Mouse (Mus musculus) layer of hippocampus, postnatal 36 days (tissue): Measurements from ENCODE around the gene Iqce. TPM values are rescaled to one million over a fixed set of nuclear protein-coding genes. Genes with fewer than 3 reads are reported as not detected.

Experiments used
- DNase-seq, 2 experiments: peaks; one replicate each; pipeline ENCODE4 v3.0.0; 2022
- total RNA-seq, 2 experiments: library from RNA; stranded (reverse); gene quantifications; 2 replicates each; pipeline ENCODE4 v1.2.3; 2021

Gene Iqce
- total RNA-seq, 2 experiments from 2014 or later: 48.7 to 66.2 TPM

GRCm38 (mm10) chr5:140612191-140612590 is 90.0 kb downstream of the Iqce start:
- no peak for DNase-seq

Other genes with a start within 250 kb of the Iqce start
- 10 to 100 TPM; 18.9 to 19.2 TPM for gene Chst12, start 196.8 kb downstream of the Iqce start, total RNA-seq
- under 1 TPM in 1 of 2 experiments, not detected in 1; 0.62 TPM for gene Grifin, start 137.3 kb downstream of the Iqce start, total RNA-seq
- 10 to 100 TPM; 20.3 to 30.8 TPM for gene Lfng, start 95.1 kb downstream of the Iqce start, total RNA-seq
- gene Ttyh3, start 53.3 kb downstream of the Iqce start, total RNA-seq: 100 to 1,000 TPM; 191 to 221 TPM
- gene Brat1, start 2.6 kb upstream of the Iqce start, total RNA-seq: 10 to 100 TPM; 19.5 to 21.0 TPM
- 10 to 100 TPM; 12.1 to 13.0 TPM for gene Amz1, start 21.7 kb upstream of the Iqce start, total RNA-seq
- gene Gna12, start 128.1 kb upstream of the Iqce start, total RNA-seq: 10 to 100 TPM; 94.9 to 97.7 TPM